Comparison of ENCODE assay signal across 9 mouse cellular contexts in the genomic region with DNA sequence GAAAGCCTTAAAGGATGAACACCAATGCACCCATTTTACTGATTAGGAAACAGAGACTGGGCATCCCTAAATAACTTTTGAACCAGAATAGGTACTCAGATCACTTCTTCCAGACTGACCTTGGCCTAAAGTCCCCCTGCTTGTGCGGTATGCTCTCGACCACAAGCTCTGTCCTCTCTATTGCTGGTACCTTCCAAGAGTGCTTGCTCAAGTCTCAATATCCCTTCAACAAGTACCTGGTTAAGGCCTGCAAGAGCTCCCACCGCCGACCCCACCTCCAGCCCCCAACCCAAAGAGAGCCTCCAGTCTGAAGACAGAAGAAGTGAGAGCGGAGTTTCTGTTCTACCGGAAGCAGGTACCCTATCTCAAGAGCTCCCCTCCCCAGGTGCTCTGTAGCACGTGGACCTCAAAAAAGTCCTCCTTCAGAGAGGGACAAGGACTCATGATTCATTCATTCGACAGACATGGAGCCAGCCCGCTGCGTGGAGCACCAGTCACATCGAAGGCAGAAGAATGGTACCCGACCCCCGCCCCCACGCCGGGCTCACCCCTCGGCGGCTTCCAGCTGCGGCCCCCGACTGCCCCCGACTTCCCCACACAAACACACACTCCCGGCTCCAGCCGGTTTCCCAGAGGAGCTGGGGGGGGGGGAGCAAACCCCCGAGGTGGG. TPM values are rescaled to one million over a fixed set of nuclear protein-coding genes. Genes with fewer than 3 reads are reported as not detected.
A peak's percentile ranks its signal among the peaks of the same experiment; 100 is the strongest.
DNase-seq lines count a peak whose midpoint lies in the region; ATAC-seq and TF ChIP-seq lines count a peak whose summit lies in the region.
"Had no signal": no experiment of that assay in that cellular context is flagged by ENCODE, and none has a peak within 500 bp of the region (broad histone marks: within the 10 kb centered on the region; RNA-seq: fewer than 3 reads in every experiment).

No protein-coding gene starts in this region.

- no peaks in the 10 kb centered on the region; the same call in 1 of the 2 replicates for H3K9me3 ChIP-seq in erythroblast, embryonic 14.5 days (ENCODE audit: control insufficient read depth, low read length)
- no peaks in the 10 kb centered on the region for H3K9me3 ChIP-seq in forebrain, postnatal 0 days (ENCODE audit: low read length)

- peaks cover 65% of the 10 kb centered on the region for H3K27me3 ChIP-seq in erythroblast, embryonic 14.5 days (ENCODE audit: control insufficient read depth)
- H3K27me3 ChIP-seq in forebrain, postnatal 0 days (ENCODE audit: insufficient read depth, low read length), result no peaks in the 10 kb centered on the region

- 3% methylated on average over 23 of the region's 23 CpGs for WGBS in forebrain, postnatal 0 days

- no peak for ATAC-seq in erythroblast, adult 5-6 weeks (replicated peaks; ENCODE audit: low FRiP score, poor library complexity, severe bottlenecking)
- ATAC-seq in forebrain, postnatal 0 days, result peak; percentile 49; the same call in 1 of the 2 replicates
- no peak for ATAC-seq in monocyte, adult 5-6 weeks (replicated peaks; ENCODE audit: insufficient number of reproducible peaks, low FRiP score, low TSS enrichment, poor library complexity, severe bottlenecking)
- no peak for ATAC-seq in granulocyte monocyte progenitor cell, adult 5-6 weeks (replicated peaks; ENCODE audit: poor library complexity, severe bottlenecking)

- DNase-seq in ovary, postnatal 36 days (ENCODE audit: low spot score), result peak; percentile 15
- no peak for DNase-seq in ovary, postnatal 10 days (ENCODE audit: low spot score)
- peak; percentile 49 for DNase-seq in forebrain, postnatal 0 days
- peak; percentile 43 for DNase-seq in mesoderm, embryonic 11.5 days (ENCODE audit: low read depth, low spot score)

- H3K9ac ChIP-seq in forebrain, postnatal 0 days, result peak overlapping the region; percentile 77

- peak overlapping the region; percentile 46 for H3K4me3 ChIP-seq in erythroblast, embryonic 14.5 days (replicated peaks)
- H3K4me3 ChIP-seq in forebrain, postnatal 0 days (ENCODE audit: low read depth, low read length), result peak overlapping the region; percentile 72

- TF ChIP-seq CTCF in forebrain, postnatal 0 days (IDR thresholded peaks at IDR 0.05; ENCODE audit: low read depth), result no peak

- H3K36me3 ChIP-seq in erythroblast, embryonic 14.5 days (ENCODE audit: control insufficient read depth), result no peaks in the 10 kb centered on the region
- peaks cover 18% of the 10 kb centered on the region for H3K36me3 ChIP-seq in forebrain, postnatal 0 days (ENCODE audit: insufficient read depth)

- peaks cover 14% of the 10 kb centered on the region for H3K4me1 ChIP-seq in erythroblast, embryonic 14.5 days (ENCODE audit: control insufficient read depth)
- H3K4me1 ChIP-seq in forebrain, postnatal 0 days (ENCODE audit: insufficient read depth), result 0 out of 2 replicates have a peak, but pooled peaks cover 13% of the 10 kb centered on the region

- peak overlapping the region; percentile 70 for H3K4me2 ChIP-seq in forebrain, postnatal 0 days (ENCODE audit: low read depth)

- peak overlapping the region; percentile 85 for H3K27ac ChIP-seq in forebrain, postnatal 0 days (ENCODE audit: low read depth, low read length)

RNA-seq across cellular contexts. Expression of a gene that starts 2.1 kb away (rescaled TPM):
- polyA plus RNA-seq in erythroblast, embryonic 14.5 days (2012), result 0.05 TPM in 1 of 2 replicates, not detected in the other
- total RNA-seq in erythroblast, adult 5-6 weeks (2015; ENCODE audit: low replicate concordance), result 0.84 TPM in 1 of 2 replicates, not detected in the other
- 0.14 TPM in 1 of 2 replicates, not detected in the other for total RNA-seq in erythroblast, adult 5-6 weeks (2017; ENCODE audit: low replicate concordance)
- total RNA-seq in forebrain, postnatal 0 days (2014; rRNA removed), result 56.6 and 60.3 TPM in 2 replicates
- 45.5 and 46.4 TPM in 2 replicates for polyA plus RNA-seq in forebrain, postnatal 0 days (2015; fragmentation: Nextera tagmentation; extraction: Ambion mirVana)
- total RNA-seq in monocyte, adult 5-6 weeks (2017), result not detected in 3 replicates
- not detected in 2 replicates for total RNA-seq in granulocyte monocyte progenitor cell, adult 5-6 weeks (2014; fragmentation: Nextera tagmentation)
- not detected in 2 replicates for total RNA-seq in granulocyte monocyte progenitor cell, adult 5-6 weeks (2017)

RNA-seq across cellular contexts. Expression of a gene that starts 15.2 kb away (rescaled TPM):
- not detected in 2 replicates for polyA plus RNA-seq in erythroblast, embryonic 14.5 days (2012)
- 2.1 and 7.1 TPM in 2 replicates for total RNA-seq in erythroblast, adult 5-6 weeks (2015; ENCODE audit: low replicate concordance)
- total RNA-seq in erythroblast, adult 5-6 weeks (2017; ENCODE audit: low replicate concordance), result 0.42 and 0.77 TPM in 2 replicates
- 0.69 and 0.86 TPM in 2 replicates for total RNA-seq in forebrain, postnatal 0 days (2014; rRNA removed)
- polyA plus RNA-seq in forebrain, postnatal 0 days (2015; fragmentation: Nextera tagmentation; extraction: Ambion mirVana), result 0.15 and 0.30 TPM in 2 replicates
- 2.0 to 8.0 TPM (median 3.3 TPM) in 3 replicates for total RNA-seq in monocyte, adult 5-6 weeks (2017)
- total RNA-seq in granulocyte monocyte progenitor cell, adult 5-6 weeks (2014; fragmentation: Nextera tagmentation), result 0.26 and 1.1 TPM in 2 replicates
- total RNA-seq in granulocyte monocyte progenitor cell, adult 5-6 weeks (2017), result 0.36 and 2.0 TPM in 2 replicates

RNA-seq across cellular contexts. Expression of a gene that starts 39.3 kb away (rescaled TPM):
- 0.02 and 0.03 TPM in 2 replicates for polyA plus RNA-seq in erythroblast, embryonic 14.5 days (2012)
- total RNA-seq in erythroblast, adult 5-6 weeks (2015; ENCODE audit: low replicate concordance), result 1.9 and 5.0 TPM in 2 replicates
- 1.5 and 3.1 TPM in 2 replicates for total RNA-seq in erythroblast, adult 5-6 weeks (2017; ENCODE audit: low replicate concordance)
- 32.8 and 35.5 TPM in 2 replicates for total RNA-seq in forebrain, postnatal 0 days (2014; rRNA removed)
- 25.1 and 31.0 TPM in 2 replicates for polyA plus RNA-seq in forebrain, postnatal 0 days (2015; fragmentation: Nextera tagmentation; extraction: Ambion mirVana)
- 32.4 to 36.2 TPM (median 35.3 TPM) in 3 replicates for total RNA-seq in monocyte, adult 5-6 weeks (2017)
- total RNA-seq in granulocyte monocyte progenitor cell, adult 5-6 weeks (2014; fragmentation: Nextera tagmentation), result 3.9 and 4.3 TPM in 2 replicates
- 0.95 and 1.1 TPM in 2 replicates for total RNA-seq in granulocyte monocyte progenitor cell, adult 5-6 weeks (2017)

RNA-seq across cellular contexts. Expression of a gene that starts 42.0 kb away (rescaled TPM):
- not detected in 2 replicates for polyA plus RNA-seq in erythroblast, embryonic 14.5 days (2012)
- not detected in 2 replicates for total RNA-seq in erythroblast, adult 5-6 weeks (2015; ENCODE audit: low replicate concordance)
- not detected in 2 replicates for total RNA-seq in erythroblast, adult 5-6 weeks (2017; ENCODE audit: low replicate concordance)
- not detected in 2 replicates for total RNA-seq in forebrain, postnatal 0 days (2014; rRNA removed)
- not detected in 2 replicates for polyA plus RNA-seq in forebrain, postnatal 0 days (2015; fragmentation: Nextera tagmentation; extraction: Ambion mirVana)
- total RNA-seq in monocyte, adult 5-6 weeks (2017), result 2.4 TPM in 1 of 3 replicates, not detected in the others
- total RNA-seq in granulocyte monocyte progenitor cell, adult 5-6 weeks (2014; fragmentation: Nextera tagmentation), result not detected in 2 replicates
- not detected in 2 replicates for total RNA-seq in granulocyte monocyte progenitor cell, adult 5-6 weeks (2017)
- polyA plus RNA-seq: large intestine, adult 2 months had no signal

RNA-seq across cellular contexts. Expression of a gene that starts 59.3 kb away (rescaled TPM):
- polyA plus RNA-seq in erythroblast, embryonic 14.5 days (2012), result 0.02 TPM in 1 of 2 replicates, not detected in the other
- total RNA-seq in erythroblast, adult 5-6 weeks (2015; ENCODE audit: low replicate concordance), result not detected in 2 replicates
- not detected in 2 replicates for total RNA-seq in erythroblast, adult 5-6 weeks (2017; ENCODE audit: low replicate concordance)
- total RNA-seq in forebrain, postnatal 0 days (2014; rRNA removed), result 0.31 TPM in 1 of 2 replicates, not detected in the other
- not detected in 2 replicates for polyA plus RNA-seq in forebrain, postnatal 0 days (2015; fragmentation: Nextera tagmentation; extraction: Ambion mirVana)
- not detected in 3 replicates for total RNA-seq in monocyte, adult 5-6 weeks (2017)
- not detected in 2 replicates for total RNA-seq in granulocyte monocyte progenitor cell, adult 5-6 weeks (2014; fragmentation: Nextera tagmentation)
- total RNA-seq in granulocyte monocyte progenitor cell, adult 5-6 weeks (2017), result not detected in 2 replicates
- polyA plus RNA-seq: large intestine, adult 2 months had no signal

Comparison
In these comparisons a context has a peak if more than half of its experiments do, and no peak if none do; other contexts are left out.
1. RNA of a gene that starts 2.1 kb away (total RNA-seq): 56.6 to 60.3 TPM in forebrain, postnatal 0 days; 0.14 to 0.84 TPM in erythroblast, adult 5-6 weeks, not detected in monocyte, adult 5-6 weeks and not detected in granulocyte monocyte progenitor cell, adult 5-6 weeks; every median in the first group is over 10 times any median in the second.